Mouse (Mus musculus): ENCODE measurements around the gene Zfp870. TPM values are rescaled to one million over a fixed set of nuclear protein-coding genes. Genes with fewer than 3 reads are reported as not detected.

Gene Zfp870
- polyA plus RNA-seq, 1 experiment = 1.7 TPM

DNA sequence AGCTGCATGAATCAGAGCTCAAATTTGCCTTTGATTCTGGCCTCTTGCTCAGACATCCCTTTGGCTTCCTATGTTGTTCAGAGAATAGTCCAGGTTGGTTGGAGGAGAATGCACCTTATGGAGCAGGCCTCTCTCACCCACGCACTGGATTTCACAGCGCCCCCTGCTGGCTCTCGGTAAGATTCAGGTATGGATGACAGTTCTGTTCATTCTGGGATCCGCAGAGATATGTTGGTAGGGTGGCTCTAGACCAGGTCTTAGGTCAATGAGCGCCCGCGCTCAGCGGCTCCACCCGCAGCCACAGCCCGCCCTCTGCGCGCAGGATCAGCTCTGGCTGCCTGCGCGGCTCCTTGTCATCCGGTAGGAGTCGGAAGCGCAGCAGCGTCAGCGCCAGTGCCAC, 13.8 kb upstream of the Zfp870 start:
- H3K4me3 ChIP-seq (replicated peaks; ENCODE audit: extremely low read depth, low read depth, low read length) = no peak overlapping the region
- peak; percentile 44 for DNase-seq
- WGBS = 17% methylated on average over 19 of the region's 19 CpGs
- H3K4me1 ChIP-seq (ENCODE audit: control insufficient read depth, insufficient read depth, low read length) = no peaks in the 10 kb centered on the region
- no peak for TF ChIP-seq POLR2A (IDR thresholded peaks at IDR 0.05; ENCODE audit: borderline replicate concordance, extremely low read depth, low read depth, low read length)
- peak; percentile 64 for TF ChIP-seq CTCF (IDR thresholded peaks at IDR 0.05; ENCODE audit: insufficient read depth, low read length)

DNA sequence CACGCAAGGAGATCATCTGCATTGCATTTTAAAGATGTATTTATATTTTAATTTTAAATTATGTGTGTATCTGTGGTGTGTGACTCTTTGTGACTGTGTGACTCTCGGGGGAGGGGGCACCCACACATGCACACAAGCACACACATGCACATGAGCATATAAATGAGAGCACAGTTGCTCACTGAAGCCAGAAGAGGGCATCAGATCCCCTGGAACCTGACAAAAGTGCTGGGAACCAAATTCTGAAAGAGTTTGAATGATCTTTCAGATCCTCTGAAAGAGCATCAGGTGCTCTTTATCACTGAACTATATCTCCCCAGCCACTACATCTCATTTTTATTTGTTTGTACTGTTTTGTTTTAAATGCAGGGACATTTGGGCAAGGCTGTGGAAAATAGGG, 13.0 kb upstream of the Zfp870 start:
- DNase-seq = no peak
- TF ChIP-seq CTCF (IDR thresholded peaks at IDR 0.05; ENCODE audit: insufficient read depth, low read length) (0 out of 2 replicates have a peak, but pooled peaks have one; percentile 5), POLR2A (IDR thresholded peaks at IDR 0.05; ENCODE audit: borderline replicate concordance, extremely low read depth, low read depth, low read length) (no peak)
- Histone ChIP-seq H3K4me1 (ENCODE audit: control insufficient read depth, insufficient read depth, low read length) (no peaks in the 10 kb centered on the region), H3K4me3 (replicated peaks; ENCODE audit: extremely low read depth, low read depth, low read length) (no peak overlapping the region)
- 61% methylated on average over 2 of the region's 2 CpGs for WGBS

DNA sequence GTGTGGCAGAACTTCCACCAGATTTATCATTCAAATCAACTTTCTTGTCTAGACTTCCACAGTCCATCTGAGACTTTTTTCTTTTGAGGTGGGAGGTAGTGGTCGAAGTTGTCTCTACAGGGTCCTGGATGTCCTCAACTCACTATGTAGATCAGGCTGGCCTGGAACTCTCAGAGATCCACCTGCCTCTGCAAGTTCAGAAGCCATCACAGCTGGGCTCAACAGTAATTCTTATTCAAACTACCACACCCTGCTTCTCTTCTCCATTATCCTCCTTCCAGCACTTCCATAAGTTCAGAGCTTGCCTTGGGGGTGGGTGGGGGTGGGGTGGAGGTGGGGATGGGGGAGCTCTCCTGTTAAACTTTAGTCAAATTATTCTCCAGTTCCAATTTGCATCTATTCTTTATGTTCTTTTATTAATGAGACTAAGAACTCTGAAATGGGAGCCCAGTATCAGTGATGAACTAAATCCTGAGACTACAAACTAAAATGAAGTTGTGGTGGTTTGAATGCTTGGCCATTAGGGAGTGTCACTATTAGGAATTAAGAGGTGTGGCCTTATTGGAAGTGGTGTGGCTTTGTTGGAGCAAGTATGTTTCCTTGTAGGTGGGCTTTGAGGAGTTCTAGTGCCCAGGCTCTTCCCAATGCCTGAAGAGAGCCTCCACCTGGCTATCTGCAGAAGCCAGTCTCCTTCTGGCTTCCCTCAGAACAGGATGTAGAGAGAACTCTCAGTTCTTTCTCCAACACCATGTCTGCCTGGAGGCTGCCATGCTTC, 10.5 kb upstream of the Zfp870 start:
- no peak overlapping the region for H3K4me3 ChIP-seq (replicated peaks; ENCODE audit: extremely low read depth, low read depth, low read length)
- TF ChIP-seq POLR2A (IDR thresholded peaks at IDR 0.05; ENCODE audit: borderline replicate concordance, extremely low read depth, low read depth, low read length) = no peak
- no peak for TF ChIP-seq CTCF (IDR thresholded peaks at IDR 0.05; ENCODE audit: insufficient read depth, low read length)
- no peak for DNase-seq

DNA sequence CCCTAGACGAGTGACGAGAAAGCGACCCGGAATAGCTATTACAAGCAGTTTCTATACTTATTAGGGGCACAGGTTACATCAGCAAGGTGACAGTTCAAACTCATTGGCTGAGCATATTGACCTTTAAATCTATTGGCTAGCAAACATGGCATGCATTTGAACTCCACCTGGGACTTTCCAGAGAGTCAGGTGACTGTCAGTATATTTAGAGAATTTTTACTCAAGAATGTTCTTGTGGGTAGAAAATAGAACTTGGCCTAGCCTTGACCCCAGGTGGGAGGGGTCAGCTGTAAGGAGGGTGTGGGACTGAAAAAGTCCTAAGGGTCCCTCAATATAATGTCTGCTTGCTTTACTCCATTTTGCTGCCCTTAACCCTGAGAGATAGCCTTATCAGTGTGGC, 4.0 kb upstream of the Zfp870 start:
- WGBS = 80% methylated on average over 4 of the region's 4 CpGs
- H3K4me3 ChIP-seq (replicated peaks; ENCODE audit: extremely low read depth, low read depth, low read length) = no peak overlapping the region
- no peak for DNase-seq
- TF ChIP-seq POLR2A (IDR thresholded peaks at IDR 0.05; ENCODE audit: borderline replicate concordance, extremely low read depth, low read depth, low read length) (no peak), CTCF (IDR thresholded peaks at IDR 0.05; ENCODE audit: insufficient read depth, low read length) (no peak)
- H3K4me1 ChIP-seq (ENCODE audit: control insufficient read depth, insufficient read depth, low read length) = peaks cover 2% of the 10 kb centered on the region; the same call in 1 of the 2 replicates

More for the DNA sequence above, 10.5 kb upstream of the Zfp870 start:
- WGBS = 58% methylated on average over 1 of the region's 1 CpGs
- no peaks in the 10 kb centered on the region for H3K4me1 ChIP-seq (ENCODE audit: control insufficient read depth, insufficient read depth, low read length)

DNA sequence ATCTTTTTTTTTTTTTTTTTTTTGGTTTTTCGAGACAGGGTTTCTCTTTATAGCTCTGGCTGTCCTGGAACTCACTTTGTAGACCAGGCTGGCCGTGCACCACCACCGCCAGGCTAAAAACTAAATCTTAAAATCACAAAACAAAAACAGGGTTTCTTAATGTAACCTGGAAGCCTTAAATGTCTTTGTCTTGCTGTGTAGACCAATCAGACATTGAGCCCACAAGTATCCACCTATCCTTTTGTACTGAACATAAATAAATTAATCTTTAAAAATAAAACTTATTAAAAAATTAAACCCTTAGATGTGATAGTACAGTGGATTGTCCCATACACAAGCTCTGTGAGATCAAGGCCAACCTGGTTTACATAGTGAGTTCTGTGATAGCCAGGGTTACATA, 2.5 kb upstream of the Zfp870 start:
- Histone ChIP-seq H3K4me3 (replicated peaks; ENCODE audit: extremely low read depth, low read depth, low read length) (no peak overlapping the region), H3K4me1 (ENCODE audit: control insufficient read depth, insufficient read depth, low read length) (peaks cover 6% of the 10 kb centered on the region; the same call in 1 of the 2 replicates)
- WGBS = 81% methylated on average over 3 of the region's 3 CpGs
- TF ChIP-seq POLR2A (IDR thresholded peaks at IDR 0.05; ENCODE audit: borderline replicate concordance, extremely low read depth, low read depth, low read length) = no peak
- no peak for TF ChIP-seq CTCF (IDR thresholded peaks at IDR 0.05; ENCODE audit: insufficient read depth, low read length)
- DNase-seq = no peak

DNA sequence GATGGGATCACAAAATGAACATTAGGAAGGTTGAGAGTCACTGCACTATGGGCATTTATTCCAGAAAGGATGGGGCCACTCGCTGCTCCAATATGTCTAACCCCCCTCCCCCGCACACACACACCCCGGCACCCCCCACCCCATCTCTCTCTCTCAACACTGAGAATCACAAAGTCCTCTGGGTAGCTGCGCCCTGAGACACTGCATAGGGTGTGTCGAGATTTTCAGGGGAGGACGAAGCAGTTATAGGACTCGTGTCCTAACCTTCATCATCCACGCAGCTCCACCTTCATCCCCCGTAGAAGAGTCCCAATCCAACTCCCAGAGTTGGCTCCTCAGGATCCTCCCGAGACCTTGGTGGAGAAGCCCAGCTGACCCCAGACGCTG, 597 bp downstream of the Zfp870 start:
- TF ChIP-seq CTCF (IDR thresholded peaks at IDR 0.05; ENCODE audit: insufficient read depth, low read length) (no peak), POLR2A (IDR thresholded peaks at IDR 0.05; ENCODE audit: borderline replicate concordance, extremely low read depth, low read depth, low read length) (no peak)
- Histone ChIP-seq H3K4me1 (ENCODE audit: control insufficient read depth, insufficient read depth, low read length) (peaks cover 6% of the 10 kb centered on the region; the same call in 1 of the 2 replicates), H3K4me3 (replicated peaks; ENCODE audit: extremely low read depth, low read depth, low read length) (peak overlapping the region; percentile 96)
- WGBS = 2% methylated on average over 11 of the region's 11 CpGs
- DNase-seq = no peak

DNA sequence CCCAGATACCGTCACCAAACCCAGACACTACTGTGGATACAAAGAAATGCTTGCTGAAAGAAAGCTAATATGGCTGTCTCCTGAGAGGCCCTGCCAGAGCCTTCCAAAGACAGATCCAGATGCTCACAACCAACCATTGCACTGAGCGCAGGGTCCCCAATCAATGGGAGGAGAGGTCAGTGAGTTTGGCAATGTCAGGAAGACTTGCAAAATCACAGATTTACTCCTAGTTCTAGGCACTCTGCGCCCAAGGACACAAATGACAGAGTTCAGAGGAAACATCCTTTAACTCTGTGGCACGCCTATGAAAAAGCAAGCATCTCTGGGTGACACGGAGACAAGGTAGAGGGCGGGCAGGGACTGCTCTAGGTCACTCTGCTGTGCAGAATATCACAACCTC, 1.8 kb downstream of the Zfp870 start:
- no peak for DNase-seq
- Histone ChIP-seq H3K4me1 (ENCODE audit: control insufficient read depth, insufficient read depth, low read length) (peaks cover 6% of the 10 kb centered on the region; the same call in 1 of the 2 replicates), H3K4me3 (replicated peaks; ENCODE audit: extremely low read depth, low read depth, low read length) (no peak overlapping the region)
- WGBS = 96% methylated on average over 6 of the region's 6 CpGs
- TF ChIP-seq POLR2A (IDR thresholded peaks at IDR 0.05; ENCODE audit: borderline replicate concordance, extremely low read depth, low read depth, low read length) (no peak), CTCF (IDR thresholded peaks at IDR 0.05; ENCODE audit: insufficient read depth, low read length) (no peak)

DNA sequence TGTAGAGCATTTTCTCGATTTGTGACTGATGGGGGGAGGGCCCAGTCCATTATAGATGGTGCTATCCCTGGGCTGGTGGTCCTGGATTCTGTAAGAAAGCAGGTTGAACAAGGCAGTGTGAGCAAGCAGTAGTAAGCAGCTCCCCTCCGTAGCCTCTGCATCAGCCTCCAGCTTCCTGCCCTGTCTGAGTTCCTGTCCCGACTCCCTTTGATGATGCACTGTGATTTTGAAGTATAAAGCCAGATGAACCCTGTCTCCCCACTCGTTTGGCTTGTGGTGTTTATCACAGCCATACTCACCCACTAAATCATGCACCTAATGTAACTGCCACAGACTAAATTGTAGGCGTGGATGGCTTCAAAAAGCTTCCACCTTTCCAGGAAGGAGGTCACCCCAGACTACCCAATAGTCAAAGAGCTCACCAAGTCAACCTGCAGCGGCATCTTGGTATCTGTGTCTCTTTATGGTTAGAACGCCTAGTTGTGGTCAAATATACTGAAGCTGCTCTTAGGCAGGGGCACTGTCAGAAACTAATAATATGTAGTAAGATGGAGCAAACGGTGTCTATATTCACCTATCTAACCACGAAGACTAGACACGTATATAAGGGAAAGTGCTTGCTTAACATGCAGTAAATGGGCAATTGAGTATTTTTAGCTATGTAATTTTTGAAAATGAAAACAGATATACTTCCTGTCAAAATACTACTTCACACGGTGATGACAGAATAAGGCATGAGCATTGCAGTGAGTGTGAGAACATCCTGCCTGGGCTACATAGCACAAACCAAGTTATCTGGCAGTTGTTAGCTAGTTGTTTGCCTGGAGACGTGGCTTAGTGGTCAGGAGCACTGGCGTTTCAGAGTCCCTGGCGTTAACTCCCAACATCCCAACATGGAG, 10.9 kb downstream of the Zfp870 start:
- 87% methylated on average over 14 of the region's 14 CpGs for WGBS
- no peak overlapping the region for H3K4me3 ChIP-seq (replicated peaks; ENCODE audit: extremely low read depth, low read depth, low read length)
- no peak for DNase-seq

DNA sequence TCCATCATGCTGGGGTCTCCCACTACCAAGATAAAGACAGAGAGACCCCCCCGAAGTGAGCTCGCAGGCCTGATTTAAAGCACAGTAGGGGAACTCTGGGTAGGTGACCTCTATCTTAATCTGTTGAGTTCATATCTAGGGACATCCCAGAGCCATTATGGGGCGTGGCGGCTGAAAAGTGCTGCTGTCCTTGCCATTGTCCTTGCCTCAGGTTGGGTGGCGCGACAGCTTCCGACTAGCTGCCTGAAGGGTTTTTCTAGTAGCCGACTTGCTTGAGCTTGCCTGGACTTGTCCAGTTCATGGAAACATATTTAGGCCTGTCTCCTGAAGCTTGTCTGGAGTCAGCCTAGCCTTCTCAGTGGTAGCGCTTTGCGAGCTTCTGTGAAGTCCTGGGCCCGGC, 12.7 kb downstream of the Zfp870 start:
- TF ChIP-seq CTCF (IDR thresholded peaks at IDR 0.05; ENCODE audit: insufficient read depth, low read length) = no peak
- TF ChIP-seq POLR2A (IDR thresholded peaks at IDR 0.05; ENCODE audit: borderline replicate concordance, extremely low read depth, low read depth, low read length) = no peak
- WGBS = 92% methylated on average over 11 of the region's 11 CpGs
- H3K4me3 ChIP-seq (replicated peaks; ENCODE audit: extremely low read depth, low read depth, low read length) = no peak overlapping the region
- no peak for DNase-seq
- no peaks in the 10 kb centered on the region for H3K4me1 ChIP-seq (ENCODE audit: control insufficient read depth, insufficient read depth, low read length)

More for the DNA sequence above, 10.9 kb downstream of the Zfp870 start:
- H3K4me1 ChIP-seq (ENCODE audit: control insufficient read depth, insufficient read depth, low read length) = no peaks in the 10 kb centered on the region
- TF ChIP-seq POLR2A (IDR thresholded peaks at IDR 0.05; ENCODE audit: borderline replicate concordance, extremely low read depth, low read depth, low read length) = no peak
